Mouse (Mus musculus): ENCODE data around the gene Znhit2. TPM values are rescaled to one million over a fixed set of nuclear protein-coding genes. Genes with fewer than 3 reads are reported as not detected.

Znhit2 gene
- polyA plus RNA-seq, 1 experiment from 2014 or later, result 42.3 TPM

- H3K4me1 ChIP-seq (replicated peaks; ENCODE audit: control insufficient read depth, insufficient read depth, low read length), result peaks cover 21% of the 10 kb centered on the region
These were observed 5.6 kb downstream of the Znhit2 start for GRCm38 (mm10) chr19:6066571-6066970.

GRCm38 (mm10) chr19:6067011-6067723 is 6.2 kb downstream of the Znhit2 start:
- WGBS, result under 1% methylated on average over 30 of the region's 30 CpGs
- H3K4me2 ChIP-seq, result peak overlapping the region; percentile 98
- H3K36me3 ChIP-seq (ENCODE audit: control insufficient read depth, insufficient read depth, low read length), result peaks cover 19% of the 10 kb centered on the region
- H3K27me3 ChIP-seq (replicated peaks; ENCODE audit: control insufficient read depth, insufficient read depth, low read length), result no peaks in the 10 kb centered on the region
- peak overlapping the region; percentile 67 for H3K4me3 ChIP-seq (ENCODE audit: low read depth, low read length)
- H3K4me1 ChIP-seq (replicated peaks; ENCODE audit: control insufficient read depth, insufficient read depth, low read length), result peaks cover 18% of the 10 kb centered on the region
- no peaks in the 10 kb centered on the region for H3K9me3 ChIP-seq (ENCODE audit: control insufficient read depth, low read length)
- DNase-seq (ENCODE audit: low spot score), result peak; percentile 87
- ATAC-seq (replicated peaks; ENCODE audit: low FRiP score), result peak; percentile 79
- peak overlapping the region; percentile 88 for H3K27ac ChIP-seq (ENCODE audit: low read depth, low read length)
- H3K9ac ChIP-seq (ENCODE audit: low read depth, low read length), result peak overlapping the region; percentile 72

More at GRCm38 (mm10) chr19:6066571-6066970, 5.6 kb downstream of the Znhit2 start:
- H3K4me2 ChIP-seq, result peak overlapping the region; percentile 98
- no peak for ATAC-seq (replicated peaks; ENCODE audit: low FRiP score)
- H3K27me3 ChIP-seq (replicated peaks; ENCODE audit: control insufficient read depth, insufficient read depth, low read length), result no peaks in the 10 kb centered on the region
- peaks cover 19% of the 10 kb centered on the region for H3K36me3 ChIP-seq (ENCODE audit: control insufficient read depth, insufficient read depth, low read length)
- H3K9ac ChIP-seq (ENCODE audit: low read depth, low read length), result peak overlapping the region; percentile 72
- H3K4me3 ChIP-seq (ENCODE audit: low read depth, low read length), result peak overlapping the region; percentile 67
- DNase-seq (ENCODE audit: low spot score), result no peak
- peak overlapping the region; percentile 88 for H3K27ac ChIP-seq (ENCODE audit: low read depth, low read length)
- WGBS, result 42% methylated on average over 5 of the region's 5 CpGs
- no peaks in the 10 kb centered on the region for H3K9me3 ChIP-seq (ENCODE audit: control insufficient read depth, low read length)

GRCm38 (mm10) chr19:6067724-6068415 is 6.9 kb downstream of the Znhit2 start, which contains the start of gene Tm7sf2:
Gene Tm7sf2, minus strand, starts transcription at chr19:6068373.
- Histone ChIP-seq H3K27me3 (replicated peaks; ENCODE audit: control insufficient read depth, insufficient read depth, low read length) (no peaks in the 10 kb centered on the region), H3K4me2 (peak within 1 kb of the TSS; percentile 98), H3K36me3 (ENCODE audit: control insufficient read depth, insufficient read depth, low read length) (peaks cover 23% of the 10 kb centered on the region), H3K9me3 (ENCODE audit: control insufficient read depth, low read length) (no peaks in the 10 kb centered on the region), H3K4me3 (ENCODE audit: low read depth, low read length) (peak within 1 kb of the TSS; percentile 67), H3K4me1 (replicated peaks; ENCODE audit: control insufficient read depth, insufficient read depth, low read length) (peaks cover 14% of the 10 kb centered on the region), H3K9ac (ENCODE audit: low read depth, low read length) (peak within 1 kb of the TSS; percentile 72), H3K27ac (ENCODE audit: low read depth, low read length) (peak within 1 kb of the TSS; percentile 88)
- ATAC-seq (replicated peaks; ENCODE audit: low FRiP score), result peak; percentile 92
- 14% methylated on average over 33 of the region's 33 CpGs for WGBS
- DNase-seq (ENCODE audit: low spot score), result peak; percentile 92

- Histone ChIP-seq H3K36me3 (ENCODE audit: control insufficient read depth, insufficient read depth, low read length) (peaks cover 24% of the 10 kb centered on the region), H3K27ac (ENCODE audit: low read depth, low read length) (no peak overlapping the region), H3K4me3 (ENCODE audit: low read depth, low read length) (no peak overlapping the region; the same call in 1 of the 2 replicates), H3K27me3 (replicated peaks; ENCODE audit: control insufficient read depth, insufficient read depth, low read length) (no peaks in the 10 kb centered on the region), H3K4me1 (replicated peaks; ENCODE audit: control insufficient read depth, insufficient read depth, low read length) (peaks cover 14% of the 10 kb centered on the region), H3K9me3 (ENCODE audit: control insufficient read depth, low read length) (no peaks in the 10 kb centered on the region), H3K9ac (ENCODE audit: low read depth, low read length) (no peak overlapping the region), H3K4me2 (no peak overlapping the region)
- DNase-seq (ENCODE audit: low spot score), result no peak
- WGBS, result 83% methylated on average over 4 of the region's 4 CpGs
- ATAC-seq (replicated peaks; ENCODE audit: low FRiP score), result no peak
These were observed 8.0 kb downstream of the Znhit2 start for GRCm38 (mm10) chr19:6068951-6069350.

GRCm38 (mm10) chr19:6069851-6070250 is 8.9 kb downstream of the Znhit2 start:
- Histone ChIP-seq H3K27ac (ENCODE audit: low read depth, low read length) (0 out of 2 replicates have a peak overlapping the region, but pooled peaks have one; percentile 43), H3K4me1 (replicated peaks; ENCODE audit: control insufficient read depth, insufficient read depth, low read length) (peaks cover 14% of the 10 kb centered on the region), H3K4me3 (ENCODE audit: low read depth, low read length) (no peak overlapping the region), H3K9me3 (ENCODE audit: control insufficient read depth, low read length) (no peaks in the 10 kb centered on the region), H3K4me2 (no peak overlapping the region), H3K36me3 (ENCODE audit: control insufficient read depth, insufficient read depth, low read length) (peaks cover 27% of the 10 kb centered on the region), H3K27me3 (replicated peaks; ENCODE audit: control insufficient read depth, insufficient read depth, low read length) (no peaks in the 10 kb centered on the region), H3K9ac (ENCODE audit: low read depth, low read length) (no peak overlapping the region)
- DNase-seq (ENCODE audit: low spot score) (no peak), ATAC-seq (replicated peaks; ENCODE audit: low FRiP score) (no peak)
- WGBS, result 90% methylated on average over 10 of the region's 10 CpGs

- Histone ChIP-seq H3K9me3 (ENCODE audit: control insufficient read depth, low read length) (no peaks in the 10 kb centered on the region), H3K4me1 (replicated peaks; ENCODE audit: control insufficient read depth, insufficient read depth, low read length) (peaks cover 14% of the 10 kb centered on the region), H3K27ac (ENCODE audit: low read depth, low read length) (no peak overlapping the region), H3K9ac (ENCODE audit: low read depth, low read length) (no peak overlapping the region), H3K4me2 (no peak overlapping the region), H3K4me3 (ENCODE audit: low read depth, low read length) (no peak overlapping the region), H3K36me3 (ENCODE audit: control insufficient read depth, insufficient read depth, low read length) (peaks cover 30% of the 10 kb centered on the region), H3K27me3 (replicated peaks; ENCODE audit: control insufficient read depth, insufficient read depth, low read length) (no peaks in the 10 kb centered on the region)
- DNase-seq (ENCODE audit: low spot score), result no peak
- ATAC-seq (replicated peaks; ENCODE audit: low FRiP score), result no peak
- 87% methylated on average over 31 of the region's 31 CpGs for WGBS
These were observed 9.7 kb downstream of the Znhit2 start for GRCm38 (mm10) chr19:6070571-6071250.

- Histone ChIP-seq H3K9ac (ENCODE audit: low read depth, low read length) (no peak overlapping the region), H3K4me3 (ENCODE audit: low read depth, low read length) (no peak overlapping the region), H3K4me1 (replicated peaks; ENCODE audit: control insufficient read depth, insufficient read depth, low read length) (peaks cover 16% of the 10 kb centered on the region), H3K9me3 (ENCODE audit: control insufficient read depth, low read length) (no peaks in the 10 kb centered on the region), H3K36me3 (ENCODE audit: control insufficient read depth, insufficient read depth, low read length) (peaks cover 30% of the 10 kb centered on the region), H3K27ac (ENCODE audit: low read depth, low read length) (no peak overlapping the region), H3K4me2 (no peak overlapping the region), H3K27me3 (replicated peaks; ENCODE audit: control insufficient read depth, insufficient read depth, low read length) (no peaks in the 10 kb centered on the region)
- ATAC-seq (replicated peaks; ENCODE audit: low FRiP score), result no peak
- 92% methylated on average over 19 of the region's 19 CpGs for WGBS
- no peak for DNase-seq (ENCODE audit: low spot score)
These were observed 10.3 kb downstream of the Znhit2 start for GRCm38 (mm10) chr19:6071261-6071660.

GRCm38 (mm10) chr19:6073889-6074288 is 12.9 kb downstream of the Znhit2 start:
- Histone ChIP-seq H3K4me3 (ENCODE audit: low read depth, low read length) (no peak overlapping the region), H3K36me3 (ENCODE audit: control insufficient read depth, insufficient read depth, low read length) (peaks cover 27% of the 10 kb centered on the region), H3K4me2 (no peak overlapping the region), H3K9ac (ENCODE audit: low read depth, low read length) (no peak overlapping the region), H3K9me3 (ENCODE audit: control insufficient read depth, low read length) (no peaks in the 10 kb centered on the region), H3K27ac (ENCODE audit: low read depth, low read length) (no peak overlapping the region), H3K27me3 (replicated peaks; ENCODE audit: control insufficient read depth, insufficient read depth, low read length) (no peaks in the 10 kb centered on the region), H3K4me1 (replicated peaks; ENCODE audit: control insufficient read depth, insufficient read depth, low read length) (peaks cover 6% of the 10 kb centered on the region)
- no peak for DNase-seq (ENCODE audit: low spot score)
- ATAC-seq (replicated peaks; ENCODE audit: low FRiP score), result no peak
- WGBS, result 90% methylated on average over 5 of the region's 5 CpGs

Data from liver, embryonic 11.5 days (tissue).